ENCODE assay signal across 15 mouse cellular contexts in the genomic region with DNA sequence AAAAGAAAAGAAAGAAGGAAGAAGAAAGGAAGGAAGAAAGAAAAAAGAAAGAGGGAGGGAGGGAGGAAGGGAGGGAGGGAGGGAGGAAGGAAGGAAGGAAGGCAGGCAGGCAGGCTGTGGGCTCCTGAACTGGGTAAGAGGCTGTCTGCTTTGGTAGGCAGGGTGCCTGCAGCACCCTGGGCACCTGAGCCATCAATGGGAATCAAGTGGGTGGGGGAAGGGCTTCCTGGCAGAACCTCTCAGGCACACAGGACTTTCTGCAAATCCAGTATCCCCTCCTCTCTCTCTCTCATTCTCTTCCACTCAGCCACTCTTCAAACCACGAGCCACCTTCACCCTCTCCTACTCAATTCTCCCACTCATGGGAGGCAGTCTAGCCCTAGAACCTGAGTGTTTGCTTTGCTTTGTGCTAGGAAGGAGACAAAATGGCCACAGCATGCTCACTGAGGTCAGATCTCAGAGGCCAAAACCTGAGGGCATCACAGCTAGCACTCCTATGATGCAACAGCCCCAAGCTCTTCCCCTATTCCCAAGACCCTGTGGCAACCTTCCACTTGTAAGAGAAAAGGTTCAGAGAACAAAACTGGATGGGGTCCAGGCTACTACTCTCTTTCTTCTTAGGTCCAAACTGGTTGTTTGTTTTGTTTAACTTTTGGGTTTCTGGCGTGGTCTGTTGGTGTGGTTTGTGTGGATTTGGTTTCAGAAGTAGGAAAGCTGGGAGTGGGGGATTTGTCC. TPM values are rescaled to one million over a fixed set of nuclear protein-coding genes. Genes with fewer than 3 reads are reported as not detected.
DNase-seq lines count a peak whose midpoint lies in the region; ATAC-seq and TF ChIP-seq lines count a peak whose summit lies in the region.
"Had no signal": no experiment of that assay in that cellular context is flagged by ENCODE, and none has a peak within 500 bp of the region (broad histone marks: within the 10 kb centered on the region; RNA-seq: fewer than 3 reads in every experiment).

No protein-coding gene starts in this region.

- 40% methylated on average over 2 of the region's 2 CpGs for WGBS in liver, adult 2 months
- WGBS in liver, embryonic 11.5 days: 58% methylated on average over 2 of the region's 2 CpGs

- no peak for ATAC-seq in liver, embryonic 11.5 days (replicated peaks; ENCODE audit: low FRiP score)
- no peak for ATAC-seq in erythroid progenitor cell, adult 5-6 weeks (replicated peaks; ENCODE audit: low FRiP score, poor library complexity, severe bottlenecking)

- no peak for TF ChIP-seq POLR2A in liver, adult 2 months (IDR thresholded peaks at IDR 0.05; ENCODE audit: extremely low read depth, insufficient read depth, low read length)

- no peak overlapping the region for H3K4me2 ChIP-seq in liver, embryonic 11.5 days
- H3K4me2 ChIP-seq: neural tube, embryonic 12.5 days had no signal

- no peak for TF ChIP-seq CTCF in liver, adult 2 months (IDR thresholded peaks at IDR 0.05; ENCODE audit: low read depth, low read length)

- peak overlapping the region; percentile 43 for H3K27ac ChIP-seq in liver, adult 2 months (replicated peaks; ENCODE audit: insufficient read depth, low read depth, low read length)
- H3K27ac ChIP-seq in liver, embryonic 11.5 days (ENCODE audit: low read depth, low read length): no peak overlapping the region
- H3K27ac ChIP-seq: hindbrain, embryonic 10.5 days; midbrain, embryonic 10.5 days; neural tube, embryonic 12.5 days had no signal

- no peaks in the 10 kb centered on the region for H3K36me3 ChIP-seq in liver, adult 2 months (ENCODE audit: control insufficient read depth, insufficient read depth, low read length)
- no peaks in the 10 kb centered on the region for H3K36me3 ChIP-seq in liver, embryonic 11.5 days (ENCODE audit: control insufficient read depth, insufficient read depth, low read length)
- H3K36me3 ChIP-seq: hindbrain, embryonic 10.5 days; midbrain, embryonic 10.5 days; neural tube, embryonic 12.5 days had no signal

- peak; percentile 84 for DNase-seq in liver, adult 2 months (ENCODE audit: extremely low read depth, low read depth, low spot score)
- DNase-seq in liver, embryonic 11.5 days (ENCODE audit: low spot score): no peak
- DNase-seq in gonadal fat pad, adult 2 months (ENCODE audit: low read depth): peak; percentile 79
- peak; percentile 74 for DNase-seq in lung, postnatal 14 days
- peak; percentile 35 for DNase-seq in thymus, postnatal 4 days
- no peak for DNase-seq in kidney, postnatal 10 days
- no peak for DNase-seq in yolk sac, embryonic 10.5 days (ENCODE audit: low spot score)
- DNase-seq: adrenal gland, postnatal 14 days; kidney, adult 11 months; layer of hippocampus, adult 9-11 months had no signal

- no peaks in the 10 kb centered on the region for H3K9me3 ChIP-seq in liver, embryonic 11.5 days (ENCODE audit: control insufficient read depth, low read length)
- H3K9me3 ChIP-seq: hindbrain, embryonic 10.5 days; midbrain, embryonic 10.5 days; neural tube, embryonic 12.5 days had no signal

- no peaks in the 10 kb centered on the region for H3K27me3 ChIP-seq in liver, adult 2 months (ENCODE audit: control insufficient read depth, insufficient read depth, low read length)
- no peaks in the 10 kb centered on the region for H3K27me3 ChIP-seq in liver, embryonic 11.5 days (replicated peaks; ENCODE audit: control insufficient read depth, insufficient read depth, low read length)
- H3K27me3 ChIP-seq: neural tube, embryonic 12.5 days had no signal

- no peak overlapping the region for H3K4me3 ChIP-seq in liver, adult 2 months (ENCODE audit: insufficient read depth, low read depth, low read length)
- H3K4me3 ChIP-seq in liver, embryonic 11.5 days (ENCODE audit: low read depth, low read length): no peak overlapping the region
- H3K4me3 ChIP-seq: erythroblast, embryonic 14.5 days; hindbrain, embryonic 10.5 days; midbrain, embryonic 10.5 days; neural tube, embryonic 12.5 days had no signal

- no peaks in the 10 kb centered on the region for H3K79me2 ChIP-seq in liver, adult 2 months (ENCODE audit: control insufficient read depth, insufficient read depth, low read length)

- peaks cover 11% of the 10 kb centered on the region for H3K4me1 ChIP-seq in liver, adult 2 months (ENCODE audit: control insufficient read depth, insufficient read depth, low read length)
- 0 out of 2 replicates have a peak, but pooled peaks cover 4% of the 10 kb centered on the region for H3K4me1 ChIP-seq in liver, embryonic 11.5 days (replicated peaks; ENCODE audit: control insufficient read depth, insufficient read depth, low read length)
- H3K4me1 ChIP-seq: midbrain, embryonic 10.5 days; neural tube, embryonic 12.5 days had no signal

- H3K9ac ChIP-seq in liver, adult 2 months (ENCODE audit: low read depth, low read length): no peak overlapping the region
- H3K9ac ChIP-seq in liver, embryonic 11.5 days (ENCODE audit: low read depth, low read length): no peak overlapping the region
- H3K9ac ChIP-seq: neural tube, embryonic 12.5 days had no signal

RNA-seq across cellular contexts. Expression of a gene that starts 9.6 kb away (rescaled TPM):
- total RNA-seq in liver, adult 2 months (2014; rRNA removed): 25.7 and 26.0 TPM in 2 replicates
- polyA plus RNA-seq in liver, adult 2 months (2012; rRNA removed): 7.5 and 8.0 TPM in 2 replicates
- polyA plus RNA-seq in liver, embryonic 11.5 days (2014; fragmentation: Nextera tagmentation; extraction: Ambion mirVana): 11.3 and 11.7 TPM in 2 replicates
- polyA plus RNA-seq in gonadal fat pad, adult 2 months (2012; rRNA removed): 17.2 and 31.7 TPM in 2 replicates
- total RNA-seq in erythroid progenitor cell, adult 5-6 weeks (2015; ENCODE audit: low replicate concordance): 19.3 and 23.4 TPM in 2 replicates
- 35.2 and 43.1 TPM in 2 replicates for total RNA-seq in erythroid progenitor cell, adult 5-6 weeks (2017; ENCODE audit: low replicate concordance)

Comparison
In these comparisons a context has a peak if more than half of its experiments do, and no peak if none do; other contexts are left out.
1. DNase-seq: peak in liver, adult 2 months (single experiment), gonadal fat pad, adult 2 months (single experiment), lung, postnatal 14 days (single experiment) and thymus, postnatal 4 days (single experiment); none in liver, embryonic 11.5 days (single experiment), kidney, postnatal 10 days (single experiment) and yolk sac, embryonic 10.5 days (single experiment).